In genomic region chr1:34117709-34118108, GRCm38 (mm10) we compare ENCODE assay signal across 13 mouse cellular contexts.
DNase-seq lines count a peak whose midpoint lies in the region; ATAC-seq and TF ChIP-seq lines count a peak whose summit lies in the region.
"Had no signal": no experiment of that assay in that cellular context is flagged by ENCODE, and none has a peak within 500 bp of the region (broad histone marks: within the 10 kb centered on the region; RNA-seq: fewer than 3 reads in every experiment).

No protein-coding gene starts in this region.

- WGBS in heart, embryonic 10.5 days, result 41% methylated on average over 3 of the region's 3 CpGs
- 27% methylated on average over 3 of the region's 3 CpGs for WGBS in liver, postnatal 0 days (ENCODE audit: insufficient replicate concordance)
- WGBS in liver, embryonic 11.5 days, result 32% methylated on average over 3 of the region's 3 CpGs
- WGBS in forebrain, embryonic 15.5 days, result 40% methylated on average over 3 of the region's 3 CpGs

- no peak for ATAC-seq in liver, postnatal 0 days
- no peak for ATAC-seq in liver, embryonic 11.5 days (replicated peaks; ENCODE audit: low FRiP score)
- peak; percentile 65; the same call in 1 of the 2 replicates for ATAC-seq in forebrain, embryonic 15.5 days (replicated peaks)

- 0 out of 2 replicates have a peak overlapping the region, but pooled peaks have one; percentile 47 for H3K27ac ChIP-seq in heart, embryonic 10.5 days
- H3K27ac ChIP-seq in liver, postnatal 0 days (ENCODE audit: low read depth), result no peak overlapping the region
- no peak overlapping the region for H3K27ac ChIP-seq in liver, embryonic 11.5 days (ENCODE audit: low read depth, low read length)
- H3K27ac ChIP-seq in forebrain, embryonic 15.5 days (replicated peaks), result no peak overlapping the region
- H3K27ac ChIP-seq: embryonic facial prominence, embryonic 13.5 days; liver, embryonic 15.5 days had no signal

- no peaks in the 10 kb centered on the region for H3K9me3 ChIP-seq in heart, embryonic 10.5 days
- H3K9me3 ChIP-seq in liver, postnatal 0 days (ENCODE audit: low read length), result no peaks in the 10 kb centered on the region
- no peaks in the 10 kb centered on the region for H3K9me3 ChIP-seq in liver, embryonic 11.5 days (ENCODE audit: control insufficient read depth, low read length)
- no peaks in the 10 kb centered on the region for H3K9me3 ChIP-seq in E14TG2a.4 (ENCODE audit: low read length)
- H3K9me3 ChIP-seq in forebrain, embryonic 15.5 days, result no peaks in the 10 kb centered on the region
- H3K9me3 ChIP-seq: embryonic facial prominence, embryonic 13.5 days; liver, embryonic 15.5 days; megakaryocyte, embryonic 14.5 days had no signal

- H3K9ac ChIP-seq in liver, postnatal 0 days (replicated peaks), result no peak overlapping the region
- no peak overlapping the region for H3K9ac ChIP-seq in liver, embryonic 11.5 days (ENCODE audit: low read depth, low read length)
- H3K9ac ChIP-seq in forebrain, embryonic 15.5 days (replicated peaks), result no peak overlapping the region
- H3K9ac ChIP-seq: embryonic facial prominence, embryonic 13.5 days; liver, embryonic 15.5 days had no signal

- no peak overlapping the region for H3K4me3 ChIP-seq in heart, embryonic 10.5 days
- H3K4me3 ChIP-seq in liver, postnatal 0 days (ENCODE audit: low read depth, low read length), result no peak overlapping the region
- H3K4me3 ChIP-seq in liver, embryonic 11.5 days (ENCODE audit: low read depth, low read length), result no peak overlapping the region
- H3K4me3 ChIP-seq in E14TG2a.4 (replicated peaks; ENCODE audit: low read length), result no peak overlapping the region
- H3K4me3 ChIP-seq in forebrain, embryonic 15.5 days, result no peak overlapping the region
- H3K4me3 ChIP-seq: embryonic facial prominence, embryonic 13.5 days; liver, embryonic 15.5 days; megakaryocyte, embryonic 14.5 days had no signal

- no peaks in the 10 kb centered on the region for H3K27me3 ChIP-seq in heart, embryonic 10.5 days (ENCODE audit: insufficient read depth, poor library complexity, severe bottlenecking)
- no peaks in the 10 kb centered on the region for H3K27me3 ChIP-seq in liver, postnatal 0 days (ENCODE audit: insufficient read depth, low read length)
- H3K27me3 ChIP-seq in liver, embryonic 11.5 days (replicated peaks; ENCODE audit: control insufficient read depth, insufficient read depth, low read length), result no peaks in the 10 kb centered on the region
- H3K27me3 ChIP-seq in E14TG2a.4 (ENCODE audit: insufficient read depth, low read length), result no peaks in the 10 kb centered on the region
- H3K27me3 ChIP-seq in forebrain, embryonic 15.5 days, result no peaks in the 10 kb centered on the region
- H3K27me3 ChIP-seq: embryonic facial prominence, embryonic 13.5 days; liver, embryonic 15.5 days; megakaryocyte, embryonic 14.5 days had no signal

- TF ChIP-seq EP300 in liver, postnatal 0 days (IDR thresholded peaks at IDR 0.05; ENCODE audit: low read depth), result no peak

- H3K36me3 ChIP-seq in heart, embryonic 10.5 days, result no peaks in the 10 kb centered on the region
- no peaks in the 10 kb centered on the region for H3K36me3 ChIP-seq in liver, postnatal 0 days (replicated peaks; ENCODE audit: insufficient read depth, low read length)
- no peaks in the 10 kb centered on the region for H3K36me3 ChIP-seq in liver, embryonic 11.5 days (ENCODE audit: control insufficient read depth, insufficient read depth, low read length)
- H3K36me3 ChIP-seq in E14TG2a.4 (ENCODE audit: insufficient read depth, low read length), result peaks cover 58% of the 10 kb centered on the region
- H3K36me3 ChIP-seq in forebrain, embryonic 15.5 days, result no peaks in the 10 kb centered on the region
- H3K36me3 ChIP-seq: embryonic facial prominence, embryonic 13.5 days; liver, embryonic 15.5 days had no signal

- H3K4me1 ChIP-seq in heart, embryonic 10.5 days, result peaks cover 48% of the 10 kb centered on the region
- H3K4me1 ChIP-seq in liver, postnatal 0 days (ENCODE audit: insufficient read depth), result peaks cover 3% of the 10 kb centered on the region; the same call in 1 of the 2 replicates
- no peaks in the 10 kb centered on the region; the same call in 1 of the 2 replicates for H3K4me1 ChIP-seq in liver, embryonic 11.5 days (replicated peaks; ENCODE audit: control insufficient read depth, insufficient read depth, low read length)
- peaks cover 85% of the 10 kb centered on the region for H3K4me1 ChIP-seq in E14TG2a.4 (replicated peaks; ENCODE audit: low read depth, low read length)
- peaks cover 10% of the 10 kb centered on the region; the same call in 1 of the 2 replicates for H3K4me1 ChIP-seq in forebrain, embryonic 15.5 days
- H3K4me1 ChIP-seq: liver, embryonic 15.5 days had no signal

- no peak overlapping the region for H3K4me2 ChIP-seq in liver, postnatal 0 days (ENCODE audit: low read depth, low read length)
- no peak overlapping the region for H3K4me2 ChIP-seq in liver, embryonic 11.5 days
- H3K4me2 ChIP-seq in forebrain, embryonic 15.5 days (replicated peaks), result no peak overlapping the region
- H3K4me2 ChIP-seq: embryonic facial prominence, embryonic 13.5 days; liver, embryonic 15.5 days had no signal

- DNase-seq in heart, embryonic 10.5 days (ENCODE audit: low spot score), result no peak
- DNase-seq in heart, adult 8-10 months (ENCODE audit: low spot score), result no peak
- no peak for DNase-seq in liver, postnatal 0 days
- no peak for DNase-seq in liver, embryonic 11.5 days (ENCODE audit: low spot score)
- DNase-seq in c-Kit-positive CD71-positive TER-119-positive erythroid progenitor cells, embryonic 14.5 days (ENCODE audit: low spot score), result no peak
- DNase-seq in spleen, postnatal 14 days (ENCODE audit: low spot score in 2 of 2), result no peak
- DNase-seq: cerebellum, adult 2 months; kidney, postnatal 4 days had no signal

- TF ChIP-seq CTCF in liver, postnatal 0 days (IDR thresholded peaks at IDR 0.05; ENCODE audit: low read depth), result peak; percentile 50
- 0 out of 2 replicates have a peak, but pooled peaks have one; percentile 7 for TF ChIP-seq CTCF in E14TG2a.4 (conservative IDR thresholded peaks at IDR 0.05; ENCODE audit: low read length)
